Mouse (Mus musculus) gonadal fat pad, adult 2 months (tissue): Measurements from ENCODE around the gene Acot12. TPM values are rescaled to one million over a fixed set of nuclear protein-coding genes. Genes with fewer than 3 reads are reported as not detected.

Experiments used
- DNase-seq: peaks from one replicate; pipeline ENCODE4 v3.0.0-alpha.2; 2012; ENCODE audit warnings: low read depth
- polyA plus RNA-seq: library from polyadenylated mRNA; depleted of rRNA; stranded (reverse); fragments of >200 nt; gene quantifications from 2 replicates; pipeline ENCODE4 v1.2.3, GENCODE M21; 2012; rRNA removed

The Acot12 gene
- polyA plus RNA-seq: 0.08 and 0.19 TPM in 2 replicates

GRCm38 (mm10) chr13:91741280-91742047 lies at the start of gene Acot12:
Gene Acot12, plus strand, starts transcription at chr13:91741512.
- no peak for DNase-seq

- DNase-seq: no peak
Observed at GRCm38 (mm10) chr13:91693615-91694014, 47.7 kb upstream of the Acot12 start.

GRCm38 (mm10) chr13:91695406-91695805 lies 45.9 kb upstream of the Acot12 start:
- DNase-seq: no peak

- DNase-seq: no peak
Observed at GRCm38 (mm10) chr13:91696109-91696645, 45.1 kb upstream of the Acot12 start.

- DNase-seq: peak; percentile 16
Observed at GRCm38 (mm10) chr13:91697011-91697410, 44.3 kb upstream of the Acot12 start.

GRCm38 (mm10) chr13:91702337-91702736 lies 39.0 kb upstream of the Acot12 start:
- no peak for DNase-seq

- DNase-seq: no peak
Observed at GRCm38 (mm10) chr13:91719487-91719886, 21.8 kb upstream of the Acot12 start.

GRCm38 (mm10) chr13:91723108-91723735 lies 18.1 kb upstream of the Acot12 start:
- no peak for DNase-seq

GRCm38 (mm10) chr13:91723736-91724119 lies 17.6 kb upstream of the Acot12 start:
- no peak for DNase-seq

GRCm38 (mm10) chr13:91724211-91724610 lies 17.1 kb upstream of the Acot12 start:
- no peak for DNase-seq

- DNase-seq: no peak
Observed at GRCm38 (mm10) chr13:91725130-91725529, 16.2 kb upstream of the Acot12 start.

GRCm38 (mm10) chr13:91727899-91728298 lies 13.4 kb upstream of the Acot12 start:
- no peak for DNase-seq

- no peak for DNase-seq
Observed at GRCm38 (mm10) chr13:91737191-91737590, 4.1 kb upstream of the Acot12 start.

- peak; percentile 49 for DNase-seq
Observed at GRCm38 (mm10) chr13:91740851-91741250, 461 bp upstream of the Acot12 start.

GRCm38 (mm10) chr13:91743180-91743579 lies 1.9 kb downstream of the Acot12 start:
- no peak for DNase-seq

GRCm38 (mm10) chr13:91746470-91746869 lies 5.2 kb downstream of the Acot12 start:
- DNase-seq: no peak

- DNase-seq: no peak
Observed at GRCm38 (mm10) chr13:91748401-91748800, 7.1 kb downstream of the Acot12 start.

- no peak for DNase-seq
Observed at GRCm38 (mm10) chr13:91749981-91750380, 8.7 kb downstream of the Acot12 start.

- no peak for DNase-seq
Observed at GRCm38 (mm10) chr13:91753724-91754123, 12.4 kb downstream of the Acot12 start.

- no peak for DNase-seq
Observed at GRCm38 (mm10) chr13:91754762-91755161, 13.4 kb downstream of the Acot12 start.

- no peak for DNase-seq
Observed at GRCm38 (mm10) chr13:91756230-91756629, 14.9 kb downstream of the Acot12 start.

- no peak for DNase-seq
Observed at GRCm38 (mm10) chr13:91758316-91759048, 17.2 kb downstream of the Acot12 start.
